Comparison of ENCODE assay signal across 8 mouse cellular contexts in genomic region chr5:139908811-139909627, GRCm38 (mm10). TPM values are rescaled to one million over a fixed set of nuclear protein-coding genes. Genes with fewer than 3 reads are reported as not detected.
DNase-seq lines count a peak whose midpoint lies in the region; ATAC-seq and TF ChIP-seq lines count a peak whose summit lies in the region.

No protein-coding gene starts in this region.

- no peak for ATAC-seq in heart, embryonic 12.5 days (ENCODE audit: insufficient number of reproducible peaks, low FRiP score)
- no peak for ATAC-seq in liver, embryonic 14.5 days (ENCODE audit: insufficient read depth)
- ATAC-seq in megakaryocyte-erythroid progenitor cell, adult 5-6 weeks (replicated peaks; ENCODE audit: low FRiP score, low TSS enrichment, poor library complexity, severe bottlenecking) = no peak

- H3K36me3 ChIP-seq in heart, embryonic 12.5 days = no peaks in the 10 kb centered on the region
- H3K36me3 ChIP-seq in hindbrain, embryonic 10.5 days = no peaks in the 10 kb centered on the region
- no peaks in the 10 kb centered on the region for H3K36me3 ChIP-seq in liver, embryonic 14.5 days (replicated peaks; ENCODE audit: control insufficient read depth, insufficient read depth, low read depth)
- no peaks in the 10 kb centered on the region for H3K36me3 ChIP-seq in small intestine, adult 2 months (ENCODE audit: control insufficient read depth, insufficient read depth, low read length)

- no peak overlapping the region for H3K27ac ChIP-seq in heart, embryonic 12.5 days (ENCODE audit: poor library complexity, severe bottlenecking)
- H3K27ac ChIP-seq in bone marrow macrophage, adult 2 months (ENCODE audit: insufficient read depth, low read depth, low read length) = no peak overlapping the region
- peak overlapping the region; percentile 87 for H3K27ac ChIP-seq in hindbrain, embryonic 10.5 days
- no peak overlapping the region for H3K27ac ChIP-seq in liver, embryonic 14.5 days
- no peak overlapping the region for H3K27ac ChIP-seq in small intestine, adult 2 months (ENCODE audit: insufficient read depth, low read depth, low read length)

- no peak for TF ChIP-seq POLR2A in bone marrow macrophage, adult 2 months (IDR thresholded peaks at IDR 0.05; ENCODE audit: borderline replicate concordance, low read depth, low read length)
- no peak for TF ChIP-seq POLR2A in small intestine, adult 2 months (IDR thresholded peaks at IDR 0.05; ENCODE audit: low read depth, low read length)

- no peak for TF ChIP-seq CTCF in bone marrow macrophage, adult 2 months (IDR thresholded peaks at IDR 0.05; ENCODE audit: low read depth, low read length)
- TF ChIP-seq CTCF in liver, embryonic 14.5 days (IDR thresholded peaks at IDR 0.05; ENCODE audit: low read depth) = no peak
- TF ChIP-seq CTCF in small intestine, adult 2 months (IDR thresholded peaks at IDR 0.05; ENCODE audit: extremely low read depth, insufficient read length, insufficient replicate concordance, low read depth, low read length) = no peak

- WGBS in heart, embryonic 12.5 days = under 1% methylated on average over 49 of the region's 50 CpGs
- WGBS in hindbrain, embryonic 10.5 days = under 1% methylated on average over 50 of the region's 50 CpGs
- 2% methylated on average over 49 of the region's 50 CpGs for WGBS in liver, embryonic 14.5 days (ENCODE audit: insufficient replicate concordance)
- WGBS in small intestine, adult 2 months = 1% methylated on average over 50 of the region's 50 CpGs

- no peak for TF ChIP-seq EP300 in liver, embryonic 14.5 days (IDR thresholded peaks at IDR 0.05; ENCODE audit: low read depth)

- H3K9me3 ChIP-seq in heart, embryonic 12.5 days (replicated peaks) = no peaks in the 10 kb centered on the region
- no peaks in the 10 kb centered on the region for H3K9me3 ChIP-seq in hindbrain, embryonic 10.5 days
- no peaks in the 10 kb centered on the region for H3K9me3 ChIP-seq in liver, embryonic 14.5 days (ENCODE audit: control insufficient read depth, low read length)

- H3K4me1 ChIP-seq in heart, embryonic 12.5 days (replicated peaks) = peaks cover 44% of the 10 kb centered on the region
- H3K4me1 ChIP-seq in bone marrow macrophage, adult 2 months (ENCODE audit: control insufficient read depth, insufficient read depth, low read length) = no peaks in the 10 kb centered on the region
- H3K4me1 ChIP-seq in hindbrain, embryonic 10.5 days (replicated peaks) = peaks cover 73% of the 10 kb centered on the region
- no peaks in the 10 kb centered on the region for H3K4me1 ChIP-seq in liver, embryonic 14.5 days (replicated peaks; ENCODE audit: control insufficient read depth in 2 of 2, insufficient read depth in 2 of 2, low read length in 1 of 2)
- peaks cover 6% of the 10 kb centered on the region for H3K4me1 ChIP-seq in small intestine, adult 2 months (ENCODE audit: control insufficient read depth, insufficient read depth, insufficient read length, low read length)

- H3K4me2 ChIP-seq in heart, embryonic 12.5 days = peak overlapping the region; percentile 92
- H3K4me2 ChIP-seq in liver, embryonic 14.5 days (ENCODE audit: low read depth) = peak overlapping the region; percentile 62

- H3K4me3 ChIP-seq in heart, embryonic 12.5 days = peak overlapping the region; percentile 58
- peak overlapping the region; percentile 32 for H3K4me3 ChIP-seq in bone marrow macrophage, adult 2 months (ENCODE audit: insufficient read depth, low read length)
- H3K4me3 ChIP-seq in hindbrain, embryonic 10.5 days = peak overlapping the region; percentile 76
- H3K4me3 ChIP-seq in liver, embryonic 14.5 days (ENCODE audit: insufficient read depth in 1 of 2, low read depth in 2 of 2, low read length in 2 of 2) = peak overlapping the region in 1 of 2 experiments; percentile 47; a peak in 3 of 4 replicates
- H3K4me3 ChIP-seq in small intestine, adult 2 months (ENCODE audit: low read depth, low read length) = peak overlapping the region; percentile 52

- peaks cover 100% of the 10 kb centered on the region for H3K27me3 ChIP-seq in heart, embryonic 12.5 days (replicated peaks)
- H3K27me3 ChIP-seq in hindbrain, embryonic 10.5 days (ENCODE audit: insufficient read depth, poor library complexity, severe bottlenecking) = peaks cover 98% of the 10 kb centered on the region
- H3K27me3 ChIP-seq in liver, embryonic 14.5 days (ENCODE audit: control insufficient read depth, insufficient read depth, low read length) = peaks cover 90% of the 10 kb centered on the region
- peaks cover 78% of the 10 kb centered on the region for H3K27me3 ChIP-seq in small intestine, adult 2 months (ENCODE audit: control insufficient read depth, insufficient read depth, low read length)

- H3K9ac ChIP-seq in heart, embryonic 12.5 days = peak overlapping the region; percentile 60
- no peak overlapping the region for H3K9ac ChIP-seq in liver, embryonic 14.5 days (replicated peaks)

- no peak for DNase-seq in heart, adult 8-10 months (ENCODE audit: low spot score)
- peak; percentile 58 for DNase-seq in hindbrain, embryonic 10.5 days (ENCODE audit: low spot score)
- DNase-seq in liver, embryonic 14.5 days (ENCODE audit: low read depth in 3 of 3, low spot score in 3 of 3) = no peak
- DNase-seq in layer of hippocampus, postnatal 36 days = no peak

RNA-seq across cellular contexts. Expression of gene Elfn1, which starts 1.3 kb away (rescaled TPM):
- polyA plus RNA-seq in heart, embryonic 12.5 days (2016; fragmentation: Nextera tagmentation; extraction: Ambion mirVana) = 0.05 and 0.22 TPM in 2 replicates
- total RNA-seq in heart, adult 8-10 months (2022) = under 1 TPM in 3 of 4 experiments, not detected in 1; 0.13 to 0.43 (median 0.41) TPM
- polyA plus RNA-seq in bone marrow macrophage, adult 2 months (2012; ENCODE audit: insufficient read depth, insufficient read length, missing spikeins) = not detected in 2 replicates
- polyA plus RNA-seq in hindbrain, embryonic 10.5 days (2016; fragmentation: Nextera tagmentation; extraction: Ambion mirVana) = 0.31 and 2.6 TPM in 2 replicates
- 0.09 and 0.16 TPM in 2 replicates for polyA plus RNA-seq in liver, embryonic 14.5 days (2012; rRNA removed)
- 0.04 TPM in 1 of 2 replicates, not detected in the other for polyA plus RNA-seq in liver, embryonic 14.5 days (2014; fragmentation: Nextera tagmentation; extraction: Ambion mirVana)
- 0.11 and 0.34 TPM in 2 replicates for polyA plus RNA-seq in small intestine, adult 2 months (2012; rRNA removed)
- total RNA-seq in layer of hippocampus, postnatal 36 days (2021) = 10 to 100 TPM; 28.3 to 29.6 TPM
- 0.13 TPM in 1 of 2 replicates, not detected in the other for total RNA-seq in megakaryocyte-erythroid progenitor cell, adult 5-6 weeks (2014; fragmentation: Nextera tagmentation)
- total RNA-seq in megakaryocyte-erythroid progenitor cell, adult 5-6 weeks (2017) = not detected in 2 replicates
